Mouse (Mus musculus): ENCODE data around the gene Oxct2b. TPM values are rescaled to one million over a fixed set of nuclear protein-coding genes. Genes with fewer than 3 reads are reported as not detected.
"Not testable (repeated sequence)": the region's sequence is repeated elsewhere in the genome, so short reads cannot be mapped to it uniquely, and the experiment has no call there.

Oxct2b gene
- total and polyA plus RNA-seq, 3 experiments = 0.10 TPM; not detected in 2

DNA sequence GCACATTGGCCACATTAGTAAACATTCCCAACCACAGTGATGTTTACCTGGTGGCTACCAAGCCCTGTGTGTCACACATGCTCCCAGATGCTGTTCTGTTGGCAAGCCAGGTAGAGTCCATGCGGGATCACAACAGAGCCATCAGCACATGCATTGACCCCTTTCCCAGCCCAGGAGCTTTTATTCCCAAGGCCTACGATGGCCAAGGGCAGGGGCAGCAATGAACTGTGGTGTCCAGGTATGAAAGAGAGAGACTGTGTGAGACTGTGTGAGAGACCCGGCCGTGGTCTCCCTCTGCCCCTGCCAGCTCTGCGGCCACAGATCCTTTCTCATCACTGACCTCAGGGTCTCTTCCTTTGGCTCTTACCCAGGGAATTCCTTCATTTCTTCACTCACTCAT, 8.0 kb upstream of the Oxct2b start:
- H3K27me3 ChIP-seq (ENCODE audit: control insufficient read depth, insufficient read depth, low read length) = peaks cover 14% of the 10 kb centered on the region
- 91% methylated on average over 5 of the region's 5 CpGs for WGBS
- intact Hi-C loops (cut with DNase I) = no loop called here
- no peak overlapping the region for H3K4me3 ChIP-seq
- no peak overlapping the region for H3K27ac ChIP-seq
- no peaks in the 10 kb centered on the region for H3K36me3 ChIP-seq (ENCODE audit: control insufficient read depth, insufficient read depth, low read length)
- no peaks in the 10 kb centered on the region for H3K79me2 ChIP-seq (replicated peaks; ENCODE audit: control insufficient read depth, insufficient read depth, low read length)
- no peak for DNase-seq
- H3K9ac ChIP-seq (ENCODE audit: low read depth, low read length) = no peak overlapping the region
- no peak for TF ChIP-seq EP300 (IDR thresholded peaks at IDR 0.05; ENCODE audit: insufficient read depth, low read depth, low read length)
- TF ChIP-seq POLR2A (IDR thresholded peaks at IDR 0.05; ENCODE audit: insufficient read depth, low read depth, low read length) = no peak
- no peak for TF ChIP-seq CTCF (IDR thresholded peaks at IDR 0.05)
- no peaks in the 10 kb centered on the region for H3K4me1 ChIP-seq (ENCODE audit: control insufficient read depth, insufficient read depth, low read length)

DNA sequence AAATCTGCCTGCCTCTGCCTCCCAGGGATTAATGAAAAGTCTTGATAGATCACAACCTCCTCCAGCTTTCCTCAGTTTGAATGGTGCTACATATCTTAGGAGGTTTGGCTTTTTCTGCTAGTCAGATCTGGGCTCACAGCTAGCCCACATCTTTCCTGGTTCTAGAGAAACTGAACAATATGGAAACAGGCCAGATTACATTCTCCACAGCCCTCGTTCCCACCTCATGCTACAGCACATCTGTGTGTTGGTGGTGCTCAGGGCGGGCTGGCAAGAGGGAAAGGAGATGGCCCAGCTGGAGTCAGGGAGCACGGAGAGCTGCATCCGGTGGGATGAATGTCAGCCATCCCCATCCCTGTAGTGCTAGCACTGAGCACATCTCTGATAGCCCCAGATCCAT, 5.3 kb upstream of the Oxct2b start:
- no peak overlapping the region for H3K4me3 ChIP-seq
- intact Hi-C loops (cut with DNase I) = no loop called here
- no peak for TF ChIP-seq EP300 (IDR thresholded peaks at IDR 0.05; ENCODE audit: insufficient read depth, low read depth, low read length)
- TF ChIP-seq CTCF (IDR thresholded peaks at IDR 0.05) = no peak
- TF ChIP-seq POLR2A (IDR thresholded peaks at IDR 0.05; ENCODE audit: insufficient read depth, low read depth, low read length) = no peak
- no peaks in the 10 kb centered on the region for H3K79me2 ChIP-seq (replicated peaks; ENCODE audit: control insufficient read depth, insufficient read depth, low read length)
- no peaks in the 10 kb centered on the region; the same call in 1 of the 2 replicates for H3K27me3 ChIP-seq (ENCODE audit: control insufficient read depth, insufficient read depth, low read length)
- DNase-seq = no peak
- no peak overlapping the region for H3K9ac ChIP-seq (ENCODE audit: low read depth, low read length)
- no peak overlapping the region for H3K27ac ChIP-seq
- no peaks in the 10 kb centered on the region for H3K36me3 ChIP-seq (ENCODE audit: control insufficient read depth, insufficient read depth, low read length)
- no peaks in the 10 kb centered on the region for H3K4me1 ChIP-seq (ENCODE audit: control insufficient read depth, insufficient read depth, low read length)
- WGBS = 78% methylated on average over 4 of the region's 4 CpGs

DNA sequence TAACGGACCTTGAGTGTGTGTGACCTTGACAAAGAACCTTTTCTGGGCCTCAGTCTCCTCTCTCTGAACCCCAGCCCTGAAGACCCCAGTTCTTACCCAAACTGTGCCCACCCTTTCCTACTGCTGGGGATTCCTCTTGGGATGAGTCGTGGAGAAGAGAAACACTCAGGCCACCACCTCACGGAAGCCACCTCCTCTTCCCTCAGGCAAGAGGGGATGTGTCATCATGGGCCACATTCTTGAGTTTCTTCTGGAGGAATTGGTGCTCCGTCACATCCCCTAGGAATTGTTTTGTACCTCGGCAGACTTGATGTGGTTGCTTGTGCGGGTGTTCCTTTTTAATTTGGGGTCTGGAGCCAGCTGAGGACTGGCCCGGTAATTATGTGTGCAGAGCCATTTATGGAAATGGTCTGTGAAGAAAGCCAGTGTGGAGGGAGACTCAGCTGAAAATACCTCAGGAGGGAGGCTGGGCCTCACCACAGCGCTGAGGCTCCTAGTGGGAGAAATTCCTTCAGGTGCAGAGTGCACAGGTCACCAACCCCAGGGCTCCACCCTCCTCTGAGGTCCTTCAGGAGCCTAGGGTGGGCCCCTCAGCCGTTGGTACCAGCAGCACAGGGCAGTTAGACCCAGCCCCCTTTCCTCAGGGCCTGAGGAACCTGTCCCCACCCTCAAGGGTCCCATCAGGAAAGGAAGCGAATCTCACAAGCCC, 4.6 kb upstream of the Oxct2b start:
- not testable (repeated sequence) for H3K79me2 ChIP-seq (replicated peaks; ENCODE audit: control insufficient read depth, insufficient read depth, low read length); H3K27me3 ChIP-seq (ENCODE audit: control insufficient read depth, insufficient read depth, low read length)

DNA sequence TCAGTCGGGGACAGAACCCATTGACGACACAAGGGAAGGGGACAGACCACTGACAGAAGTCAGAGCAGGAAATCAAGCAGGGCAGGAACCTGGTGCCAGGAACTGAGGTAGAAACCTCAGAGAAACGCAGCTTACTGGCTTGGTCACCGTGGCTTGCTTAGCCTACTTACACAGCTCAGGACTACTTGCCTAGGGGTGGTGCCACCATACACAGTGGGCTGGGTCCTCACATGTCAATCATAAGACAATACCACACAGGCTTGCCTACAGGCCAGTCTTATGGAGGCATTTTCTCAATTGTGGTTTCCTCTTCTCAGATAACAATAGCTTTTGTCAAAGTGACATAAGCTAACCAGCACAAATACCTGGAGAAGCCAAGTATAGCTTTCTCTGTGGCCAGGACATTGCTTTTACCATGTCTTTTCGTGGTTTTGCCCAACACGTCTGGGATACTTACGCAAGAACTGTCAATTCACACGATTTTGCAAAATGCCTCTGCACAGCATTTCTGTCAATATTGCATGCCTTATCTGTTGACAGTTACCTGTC, 3.8 kb upstream of the Oxct2b start:
- no peak for TF ChIP-seq POLR2A (IDR thresholded peaks at IDR 0.05; ENCODE audit: insufficient read depth, low read depth, low read length)
- no peak for TF ChIP-seq EP300 (IDR thresholded peaks at IDR 0.05; ENCODE audit: insufficient read depth, low read depth, low read length)
- TF ChIP-seq CTCF (IDR thresholded peaks at IDR 0.05) = no peak
- intact Hi-C loops (cut with DNase I) = no loop called here
- Histone ChIP-seq H3K79me2 (replicated peaks; ENCODE audit: control insufficient read depth, insufficient read depth, low read length) (no peaks in the 10 kb centered on the region), H3K4me3 (no peak overlapping the region), H3K9ac (ENCODE audit: low read depth, low read length) (no peak overlapping the region), H3K36me3 (ENCODE audit: control insufficient read depth, insufficient read depth, low read length) (no peaks in the 10 kb centered on the region), H3K4me1 (ENCODE audit: control insufficient read depth, insufficient read depth, low read length) (no peaks in the 10 kb centered on the region), H3K27me3 (ENCODE audit: control insufficient read depth, insufficient read depth, low read length) (peaks cover 1% of the 10 kb centered on the region; the same call in 1 of the 2 replicates), H3K27ac (no peak overlapping the region)
- DNase-seq = no peak
- 70% methylated on average over 8 of the region's 8 CpGs for WGBS

More for the DNA sequence above, 4.6 kb upstream of the Oxct2b start:
- DNase-seq; H3K4me3 ChIP-seq; H3K27ac ChIP-seq; H3K9ac ChIP-seq (ENCODE audit: low read depth, low read length); intact Hi-C loops (cut with DNase I); H3K36me3 ChIP-seq (ENCODE audit: control insufficient read depth, insufficient read depth, low read length); H3K4me1 ChIP-seq (ENCODE audit: control insufficient read depth, insufficient read depth, low read length): not testable (repeated sequence)
- 72% methylated on average over 10 of the region's 10 CpGs for WGBS

DNA sequence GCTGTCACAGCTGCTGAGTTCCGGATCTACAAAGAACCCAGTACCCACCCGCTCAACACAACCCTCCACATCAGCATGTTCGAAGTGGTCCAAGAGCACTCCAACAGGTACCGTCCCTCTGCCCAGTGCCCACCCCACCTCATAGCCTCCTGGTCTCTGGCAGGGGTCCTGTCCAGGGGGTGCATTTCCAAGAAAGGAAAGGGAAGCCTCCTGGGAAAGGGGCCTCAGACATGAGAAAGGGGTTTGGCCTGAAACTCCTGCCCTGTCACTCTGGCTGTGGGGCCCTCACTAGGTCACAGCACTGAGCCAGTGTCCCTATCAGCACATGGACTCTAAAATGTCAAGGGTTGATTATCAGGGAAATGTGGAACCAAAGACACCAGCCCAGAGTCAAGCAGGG, 1.4 kb upstream of the Oxct2b start:
- DNase-seq; H3K4me1 ChIP-seq (ENCODE audit: control insufficient read depth, insufficient read depth, low read length); H3K27me3 ChIP-seq (ENCODE audit: control insufficient read depth, insufficient read depth, low read length); intact Hi-C loops (cut with DNase I); H3K9ac ChIP-seq (ENCODE audit: low read depth, low read length); H3K4me3 ChIP-seq; H3K27ac ChIP-seq; H3K36me3 ChIP-seq (ENCODE audit: control insufficient read depth, insufficient read depth, low read length); H3K79me2 ChIP-seq (replicated peaks; ENCODE audit: control insufficient read depth, insufficient read depth, low read length): not testable (repeated sequence)
- 83% methylated on average over 4 of the region's 4 CpGs for WGBS

DNA sequence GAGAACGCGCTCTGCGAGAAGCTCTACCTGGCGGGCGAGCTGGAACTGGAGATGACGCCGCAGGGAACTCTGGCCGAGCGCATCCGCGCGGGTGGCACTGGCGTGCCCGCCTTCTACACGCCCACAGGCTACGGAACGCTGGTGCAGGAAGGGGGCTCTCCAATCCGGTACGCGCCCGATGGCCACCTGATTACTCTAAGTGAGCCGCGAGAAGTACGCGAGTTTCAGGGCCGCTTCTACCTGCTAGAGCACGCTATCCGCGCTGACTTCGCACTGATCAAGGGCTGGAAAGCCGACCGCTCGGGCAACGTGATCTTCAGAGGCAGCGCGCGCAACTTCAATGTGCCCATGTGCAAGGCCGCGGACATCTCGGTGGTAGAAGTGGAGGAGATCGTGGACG, 574 bp downstream of the Oxct2b start:
- H3K27ac ChIP-seq; H3K4me3 ChIP-seq; DNase-seq; H3K27me3 ChIP-seq (ENCODE audit: control insufficient read depth, insufficient read depth, low read length); H3K9ac ChIP-seq (ENCODE audit: low read depth, low read length); intact Hi-C loops (cut with DNase I); H3K36me3 ChIP-seq (ENCODE audit: control insufficient read depth, insufficient read depth, low read length); H3K4me1 ChIP-seq (ENCODE audit: control insufficient read depth, insufficient read depth, low read length); H3K79me2 ChIP-seq (replicated peaks; ENCODE audit: control insufficient read depth, insufficient read depth, low read length): not testable (repeated sequence)
- 15% methylated on average over 26 of the region's 42 CpGs for WGBS
